Mouse (Mus musculus) hindbrain, embryonic 15.5 days (tissue): ENCODE results near the gene Itprid2. TPM values are rescaled to one million over a fixed set of nuclear protein-coding genes. Genes with fewer than 3 reads are reported as not detected.

Experiments
- polyA plus RNA-seq: library from polyadenylated mRNA; unstranded; fragments of >200 nt; fragmentation: Nextera tagmentation; extraction: Ambion mirVana; gene quantifications from 2 replicates; pipeline ENCODE4 v1.2.1, GENCODE M21; 2015

The Itprid2 gene
- polyA plus RNA-seq, 1 experiment from 2014 or later: 6.2 TPM

Other genes with a start within 250 kb of the Itprid2 start
- 47.0 and 48.7 TPM in 2 replicates for gene Neurod1, start 178.6 kb upstream of the Itprid2 start, polyA plus RNA-seq
- 2.5 and 3.3 TPM in 2 replicates for gene Cerkl, start 178.6 kb upstream of the Itprid2 start, polyA plus RNA-seq
- 7.8 and 11.4 TPM in 2 replicates for gene Ppp1r1c, start 72.4 kb downstream of the Itprid2 start, polyA plus RNA-seq